Mouse (Mus musculus) thymus, adult 2 months (tissue): ENCODE results near the gene Lrrc45.

Experiments used
- CTCF ChIP-seq: fragments of 200-500 bp; IDR thresholded peaks from 2 replicates; pipeline ENCODE4 v1.5.1; 2012; ENCODE audit warnings: mild to moderate bottlenecking, control low read depth, low read length, moderate library complexity, borderline replicate concordance; ENCODE audit not compliant: control insufficient read depth, poor library complexity, insufficient read depth; ENCODE audit errors: extremely low read depth
- POLR2A ChIP-seq: fragments of 200-500 bp; IDR thresholded peaks from 2 replicates; pipeline ENCODE4 v1.6.1; 2012; ENCODE audit warnings: mild to moderate bottlenecking, low read length, control low read depth, moderate library complexity; ENCODE audit not compliant: control insufficient read depth, poor library complexity, insufficient read depth; ENCODE audit errors: extremely low read depth

- TF ChIP-seq CTCF (no peak), POLR2A (no peak)
Observed at GRCm38 (mm10) chr11:120719841-120720376, 6.2 kb downstream of the Lrrc45 start.
